Mouse (Mus musculus): ENCODE results near the gene Bik.

- TF ChIP-seq EP300 (IDR thresholded peaks at IDR 0.05; ENCODE audit: low read depth): no peak
- no peak for TF ChIP-seq CTCF (IDR thresholded peaks at IDR 0.05; ENCODE audit: low read depth)
Observed at GRCm38 (mm10) chr15:83576651-83577050, 50.0 kb downstream of the Bik start.
